Mouse (Mus musculus) lung, postnatal 0 days (tissue): Measurements from ENCODE around the gene 1700016D06Rik.

ENCODE experiments used
- CTCF ChIP-seq: IDR thresholded peaks from 2 replicates; pipeline ENCODE4 v1.5.1; 2016; ENCODE audit warnings: antibody characterized with exemption, mild to moderate bottlenecking
- EP300 ChIP-seq: IDR thresholded peaks from 2 replicates; pipeline ENCODE4 v1.6.1; 2016; ENCODE audit warnings: antibody characterized with exemption, mild to moderate bottlenecking, control low read depth

DNA sequence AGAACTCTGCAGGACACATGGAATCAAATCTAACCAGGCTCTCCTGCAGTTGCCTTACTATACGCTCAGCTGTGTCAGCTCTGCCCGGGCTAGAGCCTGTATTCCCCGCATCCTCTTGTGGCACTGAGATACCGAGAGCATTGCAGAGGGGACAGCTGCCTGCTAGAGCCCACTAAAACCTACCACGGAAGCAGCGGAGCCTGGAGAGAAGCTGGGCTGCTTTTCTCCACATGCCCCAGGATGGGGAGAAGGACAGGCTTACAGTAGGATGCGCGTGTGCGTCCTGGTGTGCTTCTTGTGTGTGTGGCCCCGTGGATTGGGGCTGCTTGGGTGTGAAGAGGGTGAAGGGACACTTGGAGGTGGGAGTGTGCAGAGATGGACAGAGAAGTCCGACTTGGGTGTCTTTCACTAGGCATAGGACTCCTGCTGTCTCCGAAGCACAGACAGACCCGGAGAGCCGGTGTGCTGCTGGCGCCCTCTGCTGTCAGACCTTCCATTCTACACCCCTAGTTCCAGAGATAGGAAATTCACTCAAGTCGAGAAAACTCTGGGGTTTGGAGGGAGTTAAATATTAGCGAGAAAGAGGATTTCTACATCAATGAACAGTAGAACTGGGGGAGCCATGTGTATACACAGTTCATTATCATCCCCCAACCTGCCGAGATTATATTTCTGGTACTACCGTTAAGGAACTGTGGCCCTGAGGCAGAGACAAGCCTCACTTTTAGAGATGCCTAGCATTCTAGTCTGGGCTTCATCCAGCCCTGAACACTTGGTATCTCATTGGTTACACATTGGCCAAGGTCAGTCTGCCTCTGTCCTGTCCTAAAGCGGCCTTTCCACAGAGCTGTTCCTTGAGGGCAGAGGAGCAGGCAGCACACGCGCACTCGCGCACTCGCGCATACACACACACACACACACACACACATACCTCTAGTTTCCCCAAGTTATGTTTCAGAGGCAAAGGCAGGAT, 517 bp downstream of the 1700016D06Rik start:
- TF ChIP-seq CTCF (peak; percentile 91), EP300 (no peak)
